16 mouse cellular contexts compared by ENCODE assay signal in genomic region chr5:32033621-32034020, GRCm38 (mm10).
"Had no signal": no experiment of that assay in that cellular context is flagged by ENCODE, and none has a peak within 500 bp of the region (broad histone marks: within the 10 kb centered on the region; RNA-seq: fewer than 3 reads in every experiment).

No protein-coding gene starts in this region.

- H3K4me3 ChIP-seq: left cerebral cortex, adult 2 months; liver, embryonic 13.5 days; midbrain, embryonic 12.5 days; midbrain, embryonic 15.5 days; neural tube, embryonic 12.5 days; neural tube, embryonic 15.5 days had no signal

- H3K9ac ChIP-seq: liver, embryonic 13.5 days; lung, embryonic 14.5 days; midbrain, embryonic 12.5 days; midbrain, embryonic 15.5 days; neural tube, embryonic 12.5 days; neural tube, embryonic 15.5 days had no signal

- H3K9me3 ChIP-seq: liver, embryonic 13.5 days; midbrain, embryonic 12.5 days; midbrain, embryonic 15.5 days; neural tube, embryonic 12.5 days; neural tube, embryonic 15.5 days had no signal

- H3K36me3 ChIP-seq: liver, embryonic 13.5 days; midbrain, embryonic 12.5 days; midbrain, embryonic 15.5 days; neural tube, embryonic 12.5 days; neural tube, embryonic 15.5 days had no signal

- H3K27ac ChIP-seq: left cerebral cortex, adult 2 months; liver, embryonic 13.5 days; macrophage; midbrain, embryonic 12.5 days; midbrain, embryonic 15.5 days; neural tube, embryonic 12.5 days; neural tube, embryonic 15.5 days had no signal

- H3K27me3 ChIP-seq: liver, embryonic 13.5 days; midbrain, embryonic 12.5 days; midbrain, embryonic 15.5 days; neural tube, embryonic 12.5 days; neural tube, embryonic 15.5 days had no signal

- H3K4me2 ChIP-seq: liver, embryonic 13.5 days; lung, embryonic 14.5 days; midbrain, embryonic 12.5 days; midbrain, embryonic 15.5 days; neural tube, embryonic 12.5 days; neural tube, embryonic 15.5 days had no signal

- H3K4me1 ChIP-seq: midbrain, embryonic 12.5 days; midbrain, embryonic 15.5 days; neural tube, embryonic 12.5 days; neural tube, embryonic 15.5 days had no signal

- ATAC-seq: midbrain, embryonic 15.5 days had no signal

- DNase-seq: kidney, postnatal 10 days; kidney, postnatal 36 days; layer of hippocampus, postnatal 36 days; lung, embryonic 14.5 days; right cerebral cortex, adult 18-20 months; right cerebral cortex, postnatal 14 days; right cerebral cortex, postnatal 4 days; thymus, adult 18-20 months; thymus, postnatal 36 days had no signal
